Mouse (Mus musculus): ENCODE results near the gene Spata9.

DNA sequence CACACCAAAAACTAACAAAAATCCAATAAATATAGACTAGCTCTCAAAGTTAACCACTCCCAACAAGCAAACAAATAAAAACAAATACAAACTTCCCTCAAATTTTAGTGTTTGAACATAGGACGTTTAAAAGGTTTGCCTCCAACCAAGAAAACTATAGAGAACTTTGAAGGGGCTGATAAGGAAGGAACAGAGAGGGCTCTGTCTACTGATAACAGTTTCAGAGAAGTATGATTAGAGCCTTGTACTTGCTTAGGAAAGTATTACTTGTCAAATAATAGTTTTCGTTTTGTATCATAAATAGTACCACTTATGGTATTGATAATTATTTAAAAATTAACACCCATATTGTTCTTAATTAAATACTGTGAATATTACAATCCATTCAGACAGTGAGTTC is 47.6 kb downstream of the Spata9 start:
- TF ChIP-seq POLR2A (IDR thresholded peaks at IDR 0.05; ENCODE audit: borderline replicate concordance, extremely low read depth, low read depth, low read length) (no peak), CTCF (IDR thresholded peaks at IDR 0.05; ENCODE audit: insufficient read depth, low read length) (no peak)

Data from lung, adult 2 months (tissue).